Mouse (Mus musculus): ENCODE measurements around the gene Arl8b.
"Not testable (repeated sequence)": the region's sequence is repeated elsewhere in the genome, so short reads cannot be mapped to it uniquely, and the experiment has no call there.

Arl8b gene

DNA sequence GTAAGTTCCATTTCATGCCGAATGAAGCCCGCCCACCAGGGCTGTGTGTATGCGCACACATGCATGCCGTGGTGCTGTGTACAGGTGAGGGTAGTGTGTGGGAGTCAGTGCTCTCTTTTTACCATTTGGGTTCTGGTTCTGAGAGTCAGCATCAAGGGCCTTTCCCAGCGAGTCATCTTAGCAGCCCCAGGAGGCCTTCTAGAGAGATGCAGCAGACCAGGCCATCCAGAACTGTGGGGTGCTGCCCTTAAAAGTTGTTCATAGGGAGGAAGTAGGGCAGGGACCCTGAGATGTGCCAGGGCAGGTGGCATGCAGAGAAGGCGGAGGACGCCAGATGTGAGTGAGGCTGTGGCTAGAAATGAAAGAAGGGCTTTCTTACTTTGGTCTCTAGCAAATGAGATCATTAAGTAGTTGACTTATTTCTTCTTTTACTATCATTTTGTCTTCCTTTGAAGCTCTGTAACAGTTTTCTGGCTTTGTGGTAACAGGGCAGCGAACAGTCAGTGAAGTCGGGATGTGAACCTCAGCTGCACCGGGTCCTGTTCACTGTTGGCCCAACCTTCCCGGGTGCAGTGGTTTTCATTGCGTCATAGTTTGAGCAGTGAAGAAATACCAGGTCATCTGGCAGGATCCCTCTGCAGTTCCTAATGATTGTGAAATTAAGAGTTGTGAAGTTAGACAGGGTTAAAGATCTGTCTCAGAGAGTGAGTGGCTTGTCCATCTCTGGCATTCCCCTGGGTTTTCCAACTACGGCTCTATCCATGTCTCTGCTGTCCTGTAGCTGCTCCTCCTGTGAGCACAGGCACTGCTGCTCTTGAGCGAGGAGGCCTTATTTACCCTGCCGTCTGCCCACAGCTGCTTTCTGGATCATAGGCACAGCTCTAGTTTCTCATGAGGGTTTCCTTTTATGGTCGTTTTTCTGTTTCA lies 53.1 kb downstream of the Arl8b start:
- DNase-seq (ENCODE audit: low spot score): peak; percentile 85

DNA sequence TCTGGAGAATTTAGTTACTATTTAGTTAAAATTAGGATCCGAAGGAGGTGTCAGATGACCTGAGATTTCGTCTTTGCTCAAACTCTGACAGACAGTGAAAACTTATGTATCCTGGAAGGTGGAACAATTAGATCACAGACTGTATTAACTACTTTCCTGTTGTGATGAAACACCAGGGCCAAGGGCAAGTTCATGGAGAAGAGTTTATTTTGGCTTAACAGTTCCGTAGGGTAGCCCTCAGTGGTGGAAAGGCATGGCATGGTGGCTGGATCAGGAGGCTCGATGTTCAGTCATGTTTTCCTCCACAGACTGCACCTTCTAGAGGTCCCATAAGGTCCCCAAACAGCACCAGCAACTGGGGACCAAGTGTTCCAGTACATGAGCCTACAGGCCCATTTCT lies 54.2 kb downstream of the Arl8b start:
- DNase-seq (ENCODE audit: low spot score): no peak

DNA sequence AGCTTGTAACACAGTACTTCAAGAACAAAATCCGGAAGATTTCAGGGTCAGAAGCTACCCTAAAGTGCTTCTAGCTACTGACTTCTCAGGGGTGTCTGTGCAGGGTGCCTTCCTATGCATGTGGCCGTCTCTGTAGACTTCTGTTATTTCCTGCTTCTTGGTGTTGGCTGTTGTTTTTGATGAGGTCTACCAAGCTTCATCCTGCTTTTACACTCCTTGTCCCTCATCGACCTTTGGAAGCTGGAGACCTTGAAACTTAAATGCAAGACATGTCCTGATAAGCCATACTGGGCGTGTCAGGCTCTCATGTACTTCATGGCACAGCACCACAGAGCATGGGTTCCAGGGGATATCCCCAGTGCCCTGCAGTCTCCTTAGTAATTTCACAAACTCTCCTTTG lies 55.1 kb downstream of the Arl8b start:
- peak; percentile 29 for DNase-seq (ENCODE audit: low spot score)

DNA sequence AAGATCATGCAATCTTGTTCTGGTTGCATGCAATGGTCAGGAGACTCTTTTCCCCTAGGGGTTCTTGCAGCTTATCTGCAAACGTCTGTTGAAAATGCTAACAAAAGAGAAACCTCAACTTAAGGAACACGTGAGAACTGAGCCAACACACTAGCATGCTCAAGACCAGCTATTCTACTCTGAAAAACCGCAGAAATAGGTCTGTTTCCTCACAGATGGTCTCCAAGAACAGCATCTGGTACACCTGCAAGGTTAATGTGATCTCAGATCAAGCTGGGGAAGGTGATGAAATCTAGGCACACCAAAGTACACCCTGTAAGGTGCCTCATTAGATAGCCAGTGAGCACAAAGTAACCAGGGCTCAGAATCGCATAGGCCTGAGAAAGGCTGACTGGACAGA lies 56.5 kb downstream of the Arl8b start:
- DNase-seq (ENCODE audit: low spot score): peak; percentile 28

DNA sequence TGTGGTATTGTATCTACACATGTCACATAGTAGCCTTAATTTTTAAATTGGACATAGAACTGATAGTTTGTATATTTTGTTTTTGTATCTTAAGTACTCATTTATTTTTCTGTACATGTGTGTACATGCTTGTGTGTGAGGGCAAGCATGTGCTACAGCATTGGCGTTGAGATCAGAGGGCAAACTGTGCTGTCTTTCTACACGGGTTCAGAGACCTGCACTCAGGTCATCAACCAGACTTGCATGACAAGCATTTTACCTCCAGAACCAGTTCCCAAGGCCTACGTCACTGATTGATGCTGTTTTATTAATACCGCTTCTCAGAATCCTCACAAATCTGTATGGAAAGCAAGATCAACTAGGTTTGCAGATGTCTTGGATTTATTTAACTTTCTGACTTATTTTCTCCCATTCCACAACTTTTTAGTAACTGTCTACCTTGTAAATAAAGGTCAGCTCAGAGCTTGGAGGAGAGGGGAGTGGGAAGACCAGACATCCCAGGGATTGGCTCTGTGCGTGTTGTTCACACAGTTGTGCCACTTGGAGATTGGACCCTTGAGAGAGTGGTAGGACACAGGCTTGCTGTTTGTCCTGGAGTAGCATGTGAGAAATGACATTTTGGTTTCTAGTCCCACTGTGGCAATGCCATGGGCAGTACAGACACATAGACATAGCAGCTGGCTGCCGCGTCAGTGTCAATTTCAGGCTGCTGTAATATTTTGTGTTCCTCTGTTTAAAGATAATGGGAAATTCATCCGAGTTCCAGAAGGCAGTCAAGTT lies 58.2 kb downstream of the Arl8b start:
- DNase-seq (ENCODE audit: low spot score): no peak

DNA sequence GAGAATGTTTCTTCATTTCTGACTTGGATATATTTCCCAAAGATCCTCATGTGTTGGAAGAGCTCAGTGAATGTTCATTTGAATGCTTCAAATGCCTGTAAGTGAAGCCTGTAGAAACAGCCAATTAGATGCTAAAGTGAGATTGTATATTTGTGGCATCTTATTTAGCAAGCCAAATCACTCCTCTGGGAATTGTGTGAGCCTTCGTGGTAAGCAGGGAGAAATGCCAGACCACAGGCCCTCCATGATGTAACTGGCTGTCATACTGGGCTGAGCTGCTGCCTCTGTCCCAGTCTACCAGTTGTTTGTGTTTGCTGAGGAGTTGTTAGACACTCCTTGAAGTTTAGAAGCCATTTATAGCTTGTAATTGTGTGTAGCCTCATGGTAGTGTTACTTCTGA lies 60.8 kb downstream of the Arl8b start:
- no peak for DNase-seq (ENCODE audit: low spot score)

DNA sequence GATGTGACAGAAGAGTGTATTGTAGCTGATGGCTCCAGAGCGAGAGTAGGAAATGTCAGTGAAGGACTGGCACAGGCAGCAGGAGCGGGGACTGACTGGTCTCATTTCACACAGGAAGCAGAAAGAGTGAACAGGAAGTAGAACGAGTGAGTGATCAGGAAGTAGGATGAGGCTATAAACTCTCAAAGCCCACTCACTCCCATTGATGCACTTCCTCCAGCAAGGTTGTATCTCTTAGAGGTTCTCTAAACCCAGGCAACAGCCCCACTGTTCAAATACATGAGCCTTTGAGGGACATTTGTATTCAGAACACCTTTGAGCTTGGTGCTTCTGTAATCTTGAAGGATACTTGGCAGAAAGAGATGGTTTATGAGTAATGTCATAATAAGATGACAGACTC lies 61.2 kb downstream of the Arl8b start:
- DNase-seq (ENCODE audit: low spot score): peak; percentile 34

DNA sequence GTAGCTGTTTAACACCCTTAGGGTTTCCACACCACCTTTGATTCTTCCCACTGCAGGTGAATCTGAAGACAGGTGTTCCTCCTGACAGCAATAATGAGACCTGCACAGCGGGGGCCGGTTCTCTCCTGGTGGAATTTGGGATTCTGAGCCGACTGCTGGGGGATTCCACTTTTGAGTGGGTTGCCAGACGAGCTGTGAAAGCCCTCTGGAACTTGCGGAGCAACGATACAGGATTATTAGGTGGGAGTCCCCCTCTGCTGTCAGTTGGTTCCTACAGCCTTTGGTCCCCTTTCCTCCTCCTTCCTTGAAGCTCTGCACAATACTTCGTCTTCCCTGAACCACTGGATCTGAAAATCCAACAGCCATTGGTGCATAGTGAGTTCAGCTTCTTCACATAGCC lies 61.9 kb downstream of the Arl8b start:
- no peak for DNase-seq (ENCODE audit: low spot score)

DNA sequence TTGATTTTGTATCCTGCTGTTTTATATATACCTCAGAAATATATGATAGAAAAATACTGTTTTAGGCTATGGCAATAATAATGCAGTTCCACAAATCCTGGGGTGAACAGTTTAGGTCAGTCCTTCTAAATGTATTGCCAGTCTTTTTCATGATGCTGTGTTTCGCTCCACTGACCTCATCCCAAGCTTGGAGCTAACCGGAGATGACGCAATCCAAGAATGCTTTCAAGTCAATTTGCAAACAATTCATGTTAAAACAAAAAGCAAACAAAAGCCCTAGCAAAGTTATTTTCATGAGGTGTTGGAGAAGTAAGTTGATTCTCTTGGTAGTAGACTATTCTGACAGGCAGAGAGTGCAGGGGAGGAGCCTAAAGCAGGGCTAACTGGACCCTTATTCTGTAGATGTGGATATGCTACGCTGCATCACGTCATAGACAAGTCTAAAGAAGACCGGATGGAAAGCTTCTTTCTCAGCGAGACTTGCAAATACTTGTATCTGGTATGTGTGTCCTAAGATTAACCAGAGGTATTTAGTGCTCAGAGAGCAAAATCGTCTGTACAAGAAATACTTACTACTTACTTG lies 69.3 kb downstream of the Arl8b start:
- no peak for DNase-seq (ENCODE audit: low spot score)

DNA sequence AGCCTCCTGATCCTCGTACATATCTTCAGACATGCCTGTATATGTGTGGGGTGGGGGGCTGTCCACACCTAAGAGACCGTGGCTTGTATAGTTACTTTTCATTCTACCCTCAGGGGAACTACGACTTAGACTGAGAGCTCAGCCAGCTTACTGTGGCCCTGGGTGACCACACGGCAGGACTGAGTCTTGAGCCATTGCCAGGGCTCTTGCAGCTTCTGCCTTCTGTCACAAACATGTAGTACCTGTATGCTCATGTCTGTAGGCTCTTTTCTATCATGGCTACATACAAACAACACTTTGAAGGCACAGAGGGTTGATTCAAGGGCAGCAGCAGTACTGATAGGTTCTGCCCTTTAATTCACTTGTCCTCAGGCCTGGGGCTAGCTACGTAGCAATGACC lies 70.1 kb downstream of the Arl8b start:
- no peak for DNase-seq (ENCODE audit: low spot score)

DNA sequence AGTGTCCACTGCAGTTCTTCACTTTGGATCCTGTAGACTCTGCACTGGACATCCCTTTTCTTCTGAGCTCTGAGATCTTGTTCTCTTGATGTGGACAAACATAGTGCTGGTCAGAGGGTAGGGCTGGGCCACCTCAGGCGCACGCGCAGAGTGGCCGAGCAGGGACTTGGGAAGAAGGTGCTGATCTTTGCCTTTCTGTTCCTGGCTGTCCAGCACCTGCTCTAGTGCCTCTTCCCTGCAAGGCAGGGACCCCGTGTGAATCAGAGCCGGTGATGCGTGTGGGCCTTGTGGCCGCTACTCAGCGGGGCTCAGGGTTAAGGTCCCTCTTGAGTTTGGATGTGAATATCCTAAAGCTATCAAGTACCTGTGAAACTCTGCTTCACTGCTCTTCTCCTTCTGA lies 75.7 kb downstream of the Arl8b start:
- DNase-seq (ENCODE audit: low spot score): no peak

DNA sequence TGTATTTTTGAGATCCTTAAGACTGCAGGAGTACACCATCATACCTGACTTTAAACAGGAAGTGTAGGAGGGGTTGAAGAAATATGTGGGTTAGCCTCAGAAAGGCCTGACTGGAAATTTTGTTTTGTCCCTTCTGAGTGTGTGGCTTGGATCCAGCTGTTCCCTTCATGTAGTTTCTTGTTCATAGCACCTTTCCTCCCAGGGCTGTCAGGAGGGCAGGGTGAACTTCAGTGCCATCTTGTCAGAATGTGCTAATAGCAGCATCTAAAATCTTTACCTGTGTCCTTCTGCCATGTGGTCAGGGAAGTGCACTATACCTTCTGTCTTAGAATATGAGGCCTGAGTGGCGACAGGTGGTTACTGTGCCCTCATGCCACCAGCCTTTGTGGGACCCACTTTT lies 78.3 kb downstream of the Arl8b start:
- no peak for DNase-seq (ENCODE audit: low spot score)

DNA sequence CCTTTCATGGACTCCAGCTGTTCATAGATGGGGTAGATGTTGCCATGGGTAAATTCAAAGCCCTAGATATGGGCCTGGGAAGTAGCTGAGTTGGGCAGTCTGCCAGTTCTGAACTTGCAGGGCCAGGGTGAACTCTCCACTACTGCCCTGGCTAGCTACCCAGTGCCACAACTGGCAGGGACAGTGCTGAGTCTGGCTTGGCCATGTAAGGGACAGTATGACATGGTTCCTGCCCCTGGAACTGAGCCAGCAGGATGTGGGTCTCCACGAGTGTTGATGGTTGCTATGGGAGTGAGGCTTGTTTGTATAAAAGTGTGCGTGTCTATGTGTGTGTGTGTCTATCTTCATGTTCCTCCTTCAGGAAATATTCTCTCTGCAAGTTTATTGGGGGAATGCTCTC lies 79.6 kb downstream of the Arl8b start:
- peak; percentile 41 for DNase-seq (ENCODE audit: low spot score)

DNA sequence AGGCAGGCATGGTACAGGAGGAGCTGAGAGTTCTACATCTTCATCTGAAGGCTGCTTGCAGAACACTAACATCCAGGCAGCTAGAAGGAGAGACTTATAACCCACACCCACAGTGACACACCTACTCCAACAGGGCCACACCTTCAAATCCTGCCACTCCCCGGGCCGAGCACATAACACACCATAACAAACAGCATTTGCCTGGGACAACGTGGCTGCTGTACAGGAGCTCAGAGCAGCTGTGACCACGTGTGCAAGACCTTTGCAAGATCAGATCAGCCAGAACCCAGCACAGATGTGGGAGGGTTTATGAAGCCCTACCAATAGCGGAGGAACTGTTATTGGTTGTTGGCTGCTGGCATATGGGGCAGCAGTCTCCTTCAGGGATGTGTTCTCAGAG lies 83.4 kb downstream of the Arl8b start:
- DNase-seq (ENCODE audit: low spot score): no peak

DNA sequence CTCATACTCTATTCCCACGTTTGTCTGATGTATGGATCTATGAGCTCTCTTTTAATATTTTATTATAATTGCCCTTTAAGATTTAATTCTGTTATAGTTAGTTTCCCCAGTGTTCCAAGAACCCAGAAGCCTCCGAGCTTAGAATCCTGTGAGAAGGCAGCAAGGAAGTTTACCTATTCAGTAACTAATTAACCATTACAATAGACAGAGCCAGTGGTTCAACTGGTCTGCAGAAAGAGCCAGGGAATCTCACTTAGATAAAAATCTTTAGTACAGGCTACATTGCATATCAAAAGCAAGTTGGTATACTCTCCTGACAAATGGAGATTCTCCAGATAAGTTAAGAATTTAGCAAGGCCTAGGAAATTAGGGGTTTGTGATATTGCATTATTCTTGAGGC lies 86.1 kb downstream of the Arl8b start:
- not testable (repeated sequence) for DNase-seq (ENCODE audit: low spot score)

DNA sequence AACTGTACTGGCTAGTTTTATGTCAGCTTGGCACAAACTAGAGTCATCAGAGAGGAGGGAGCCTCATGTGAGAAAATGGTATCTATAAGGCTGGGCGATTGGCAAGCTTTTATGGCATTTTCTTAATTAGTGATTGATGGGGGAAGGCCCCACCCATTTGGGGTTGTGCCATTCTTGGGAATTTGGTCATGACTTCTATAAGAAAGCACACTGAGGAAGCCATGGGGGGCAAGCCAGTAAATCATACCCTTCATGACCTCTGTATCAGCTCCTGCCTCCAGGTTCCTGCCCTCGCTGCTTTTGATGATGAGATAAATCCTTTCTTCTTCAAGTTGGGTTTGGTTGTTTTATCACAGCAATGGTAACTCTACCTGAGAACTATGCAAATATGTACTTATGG lies 87.5 kb downstream of the Arl8b start:
- no peak for DNase-seq (ENCODE audit: low spot score)

DNA sequence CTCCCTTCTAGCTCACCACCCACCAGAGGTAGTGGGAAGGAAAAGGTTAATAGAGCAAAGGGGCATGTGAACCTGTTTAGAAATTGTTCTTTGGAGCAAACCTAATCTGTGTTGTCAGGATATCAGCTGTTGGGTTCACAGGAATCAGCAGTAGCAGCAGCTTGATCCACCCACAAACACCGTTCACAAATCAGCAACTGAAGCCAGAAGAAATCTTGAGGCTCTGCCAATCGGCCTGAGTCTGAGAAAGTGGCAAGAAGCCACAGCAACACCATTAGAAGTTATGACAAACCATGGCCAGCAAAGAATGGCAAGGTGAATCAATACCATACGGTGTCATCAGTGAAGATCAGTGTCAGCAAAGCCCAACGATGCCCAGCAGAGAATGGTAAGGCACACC lies 88.4 kb downstream of the Arl8b start:
- DNase-seq (ENCODE audit: low spot score): no peak
